Mouse (Mus musculus): Measurements from ENCODE around the gene Nwd2.

Gene Nwd2

GRCm38 (mm10) chr5:63827415-63828053, 178.6 kb downstream of the Nwd2 start:
- DNase-seq (ENCODE audit: low spot score in 2 of 2), result peak; percentile 33 to 41

GRCm38 (mm10) chr5:63828380-63829185, 179.7 kb downstream of the Nwd2 start:
- no peak for DNase-seq (ENCODE audit: low spot score in 2 of 2)

GRCm38 (mm10) chr5:63831054-63831453, 182.2 kb downstream of the Nwd2 start:
- DNase-seq (ENCODE audit: low spot score in 2 of 2), result no peak

- no peak for DNase-seq (ENCODE audit: low spot score in 2 of 2)
Measured at GRCm38 (mm10) chr5:63833955-63834354, 185.1 kb downstream of the Nwd2 start.

- DNase-seq (ENCODE audit: low spot score in 2 of 2), result no peak
Measured at GRCm38 (mm10) chr5:63834435-63834834, 185.5 kb downstream of the Nwd2 start.

- no peak for DNase-seq (ENCODE audit: low spot score in 2 of 2)
Measured at GRCm38 (mm10) chr5:63837115-63837514, 188.2 kb downstream of the Nwd2 start.

GRCm38 (mm10) chr5:63837851-63838250, 188.9 kb downstream of the Nwd2 start:
- DNase-seq (ENCODE audit: low spot score in 2 of 2), result no peak

GRCm38 (mm10) chr5:63839801-63840416, 191.0 kb downstream of the Nwd2 start:
- DNase-seq (ENCODE audit: low spot score in 2 of 2), result no peak

GRCm38 (mm10) chr5:63847080-63847479, 198.2 kb downstream of the Nwd2 start:
- no peak for DNase-seq (ENCODE audit: low spot score in 2 of 2)

GRCm38 (mm10) chr5:63847541-63848226, 198.8 kb downstream of the Nwd2 start:
- no peak for DNase-seq (ENCODE audit: low spot score in 2 of 2)

- no peak for DNase-seq (ENCODE audit: low spot score in 2 of 2)
Measured at GRCm38 (mm10) chr5:63858901-63859300, 210.0 kb downstream of the Nwd2 start.
